Mouse (Mus musculus) cerebral cortex, adult 2 months (tissue): Measurements from ENCODE around the gene Diras2.

Source experiments
- WGBS: fragments of 180-500 bp; shearing (Covaris S2); methylation state at CpG from one replicate; pipeline ENCODE4 v1.1.7; 2018; 5-methylcytosine and 5-hydroxymethylcytosine counted together

Gene Diras2

GRCm38 (mm10) chr13:52469795-52470690 lies 61.0 kb downstream of the Diras2 start:
- 28% methylated on average over 10 of the region's 10 CpGs for WGBS

DNA sequence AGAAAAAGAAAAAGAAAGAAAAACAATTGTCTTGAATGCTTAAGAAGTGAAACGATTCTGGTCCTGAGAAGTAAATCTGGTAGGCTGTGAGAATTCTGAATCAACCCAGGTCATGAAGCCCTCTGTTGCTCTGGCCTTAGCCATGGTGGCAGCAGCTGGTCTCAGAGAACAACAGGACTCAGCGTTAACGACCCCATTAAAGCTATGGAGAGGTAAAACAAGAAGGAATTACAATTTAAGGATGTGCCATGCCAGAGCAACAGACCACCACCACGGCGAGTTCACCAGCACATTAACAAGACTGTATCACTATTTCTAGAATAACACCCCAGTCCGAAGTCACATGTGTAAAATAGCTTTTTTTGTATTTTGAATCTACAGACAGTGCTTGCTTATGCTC lies 65.9 kb downstream of the Diras2 start:
- 37% methylated on average over 6 of the region's 6 CpGs for WGBS

GRCm38 (mm10) chr13:52459982-52460381 lies 71.1 kb downstream of the Diras2 start:
- WGBS = 74% methylated on average over 7 of the region's 7 CpGs

DNA sequence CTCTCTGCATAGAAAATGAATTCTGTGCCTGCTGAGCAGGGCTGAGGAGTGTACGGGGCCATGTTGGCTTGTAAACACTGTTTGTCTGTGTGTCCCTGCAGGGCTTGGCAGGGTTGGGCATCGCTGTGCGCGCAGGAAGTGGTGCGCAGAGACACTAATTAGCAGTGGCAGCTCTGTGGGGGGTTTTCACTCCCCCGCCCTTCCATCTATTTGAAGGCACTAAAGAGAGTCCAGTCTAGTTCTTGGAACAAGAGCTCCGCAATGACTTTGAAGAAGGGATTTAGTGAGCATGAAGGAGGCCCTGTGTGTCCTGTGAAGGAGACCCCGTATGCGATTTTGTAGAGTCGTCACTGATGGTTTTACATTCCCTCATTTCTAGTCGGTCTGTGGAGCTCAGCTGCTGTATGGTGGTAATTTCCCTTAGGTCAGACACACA lies 73.2 kb downstream of the Diras2 start:
- 23% methylated on average over 11 of the region's 11 CpGs for WGBS

GRCm38 (mm10) chr13:52457177-52457888 lies 73.7 kb downstream of the Diras2 start:
- WGBS = 22% methylated on average over 15 of the region's 15 CpGs

DNA sequence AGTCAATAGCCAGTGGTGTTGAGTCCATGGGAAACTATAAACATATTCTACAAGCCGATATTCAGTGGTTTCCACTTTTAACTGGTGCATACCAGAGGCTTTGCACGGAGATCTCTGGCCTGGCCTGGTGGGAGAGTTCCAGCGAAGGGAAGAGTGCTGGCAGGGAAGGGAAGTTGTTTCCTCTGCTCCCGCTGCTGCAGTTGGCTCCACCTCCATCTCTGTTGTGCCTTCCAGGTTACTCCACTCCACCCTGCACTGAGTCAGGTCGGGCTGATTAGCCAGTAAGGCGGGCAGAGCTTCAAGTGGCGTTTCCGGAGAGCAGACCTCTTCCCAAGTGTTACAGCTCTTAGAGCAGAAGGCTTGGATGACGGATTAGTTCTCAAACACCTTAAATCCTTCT lies 75.8 kb downstream of the Diras2 start:
- 67% methylated on average over 9 of the region's 9 CpGs for WGBS

DNA sequence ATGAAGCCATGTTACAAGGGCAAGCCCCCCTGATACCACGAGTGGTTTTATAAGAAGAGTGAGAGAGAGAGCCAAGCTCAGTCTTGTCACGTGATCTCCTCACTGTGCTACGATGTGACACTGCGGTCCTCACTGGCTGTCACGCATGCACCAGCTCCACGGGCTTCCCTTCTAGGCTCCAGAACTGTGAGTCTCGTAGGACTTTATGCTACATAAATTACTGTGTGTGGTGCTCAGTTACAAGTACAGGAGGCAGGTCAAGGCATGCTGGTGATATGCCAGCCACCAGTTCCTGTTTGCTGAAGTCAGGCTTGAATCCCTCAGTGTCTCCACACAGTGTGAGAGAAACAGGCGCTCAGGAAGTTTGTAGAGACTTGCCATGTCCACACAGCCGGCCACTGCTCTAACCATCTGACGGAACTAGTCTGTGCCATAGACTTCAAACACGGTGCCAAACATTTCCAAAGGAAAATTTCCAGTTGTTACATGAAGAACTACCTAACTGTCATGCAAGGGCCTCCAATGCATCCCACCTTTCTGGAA lies 76.3 kb downstream of the Diras2 start:
- 88% methylated on average over 11 of the region's 11 CpGs for WGBS
